Mouse (Mus musculus) embryonic facial prominence, embryonic 11.5 days (tissue): Measurements from ENCODE around the gene Rpl26. TPM values are rescaled to one million over a fixed set of nuclear protein-coding genes. Genes with fewer than 3 reads are reported as not detected.

Source experiments
- ATAC-seq: fragments of 200-750 bp; cut with Nextera tagmentation; replicated peaks from 2 replicates; pipeline ENCODE4 v1.8.0; 2017; ENCODE audit warnings: low read depth; ENCODE audit not compliant: insufficient number of reproducible peaks, low FRiP score, low TSS enrichment
- DNase-seq: peaks from one replicate; pipeline ENCODE4 v3.0.0-alpha.2; 2015; ENCODE audit warnings: low spot score
- H3K27ac ChIP-seq: fragments of 300-500 bp; sonication (generic); replicated peaks from 2 replicates; pipeline ENCODE4 v1.5.1; 2014; ENCODE audit warnings: mild to moderate bottlenecking, low read depth, low read length, control low read depth
- H3K27me3 ChIP-seq: fragments of 300-500 bp; sonication (generic); 2 replicates; pipeline ENCODE4 v1.6.1; 2014; ENCODE audit warnings: mild to moderate bottlenecking, low read length, moderate library complexity, mixed read lengths; ENCODE audit not compliant: control insufficient read depth, insufficient read depth
- H3K36me3 ChIP-seq: fragments of 300-500 bp; sonication (generic); replicated peaks from 2 replicates; pipeline ENCODE4 v1.6.1; 2014; ENCODE audit warnings: low read depth, mild to moderate bottlenecking, low read length, moderate library complexity, mixed read lengths; ENCODE audit not compliant: control insufficient read depth, insufficient read depth
- H3K4me1 ChIP-seq: fragments of 300-500 bp; sonication (generic); 2 replicates; pipeline ENCODE4 v1.6.1; 2014; ENCODE audit warnings: low read length, mixed read lengths; ENCODE audit not compliant: control insufficient read depth, insufficient read depth
- H3K4me2 ChIP-seq: fragments of 300-500 bp; sonication (generic); 2 replicates; pipeline ENCODE4 v1.6.1; 2014; ENCODE audit warnings: low read depth, mild to moderate bottlenecking, control low read depth, low read length, moderate library complexity
- H3K4me3 ChIP-seq: fragments of 300-500 bp; sonication (generic); 2 replicates; pipeline ENCODE4 v1.5.1; 2014; ENCODE audit warnings: low read depth, low read length, control low read depth
- H3K9ac ChIP-seq: fragments of 300-500 bp; sonication (generic); replicated peaks from 2 replicates; pipeline ENCODE4 v1.6.1; 2014; ENCODE audit warnings: mild to moderate bottlenecking, control low read depth, low read length
- H3K9me3 ChIP-seq: fragments of 300-500 bp; sonication (generic); replicated peaks from 2 replicates; pipeline ENCODE4 v1.6.1; 2016; ENCODE audit warnings: mild to moderate bottlenecking, low read length, inconsistent platforms, mixed read lengths; ENCODE audit not compliant: control insufficient read depth
- WGBS: fragments of 180-500 bp; shearing (Covaris S2); extraction: QIAGEN DNeasy Blood & Tissue Kit; methylation state at CpG from one replicate; pipeline ENCODE4 v1.1.7; 2014; 5-methylcytosine and 5-hydroxymethylcytosine counted together
- polyA plus RNA-seq: library from polyadenylated mRNA; unstranded; fragments of >200 nt; fragmentation: Nextera tagmentation; extraction: Ambion mirVana; gene quantifications from 2 replicates; pipeline ENCODE4 v1.2.1, GENCODE M21; 2014

Rpl26 gene
- polyA plus RNA-seq, 1 experiment from 2014 or later, result 978 TPM

GRCm38 (mm10) chr11:68859943-68860593 is 41.3 kb upstream of the Rpl26 start:
- Histone ChIP-seq H3K4me1 (no peaks in the 10 kb centered on the region), H3K27ac (no peak overlapping the region), H3K4me3 (no peak overlapping the region), H3K4me2 (no peak overlapping the region), H3K9ac (no peak overlapping the region), H3K9me3 (no peaks in the 10 kb centered on the region), H3K36me3 (no peaks in the 10 kb centered on the region), H3K27me3 (no peaks in the 10 kb centered on the region)
- ATAC-seq, result no peak
- WGBS, result 78% methylated on average over 8 of the region's 8 CpGs
- no peak for DNase-seq

- WGBS, result 74% methylated on average over 2 of the region's 2 CpGs
- no peaks in the 10 kb centered on the region for H3K9me3 ChIP-seq
Observed at GRCm38 (mm10) chr11:68862260-68862659, 39.1 kb upstream of the Rpl26 start.

DNA sequence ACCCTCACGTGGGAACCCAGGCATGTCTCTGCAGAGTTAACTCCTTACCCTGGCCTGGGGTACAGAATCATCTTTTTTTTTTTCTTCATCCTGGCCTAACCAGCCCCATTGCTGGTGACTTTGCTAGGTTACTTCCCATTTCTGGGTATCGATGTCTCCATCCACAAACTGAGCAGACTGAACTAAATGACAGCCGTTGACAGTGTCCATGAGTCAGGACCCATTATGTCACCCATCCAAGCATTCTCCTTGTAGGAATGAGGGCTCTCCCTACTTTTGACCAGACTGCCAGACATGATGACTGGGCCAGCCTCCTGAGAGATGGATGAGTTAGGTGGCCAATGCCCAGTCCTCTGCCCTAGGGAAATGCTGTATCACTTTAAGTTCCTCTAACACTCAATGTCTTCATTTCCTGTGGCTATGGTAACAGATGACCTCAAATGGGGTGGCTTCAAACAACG is 37.7 kb upstream of the Rpl26 start:
- H3K9me3 ChIP-seq, result no peaks in the 10 kb centered on the region
- no peaks in the 10 kb centered on the region for H3K36me3 ChIP-seq
- no peaks in the 10 kb centered on the region for H3K4me1 ChIP-seq
- no peaks in the 10 kb centered on the region for H3K27me3 ChIP-seq
- no peak overlapping the region for H3K4me3 ChIP-seq
- no peak overlapping the region for H3K4me2 ChIP-seq
- DNase-seq (no peak), ATAC-seq (no peak)
- no peak overlapping the region for H3K9ac ChIP-seq
- H3K27ac ChIP-seq, result no peak overlapping the region
- 76% methylated on average over 4 of the region's 4 CpGs for WGBS

More at GRCm38 (mm10) chr11:68862260-68862659, 39.1 kb upstream of the Rpl26 start:
- Histone ChIP-seq H3K27ac (no peak overlapping the region), H3K27me3 (no peaks in the 10 kb centered on the region), H3K4me1 (no peaks in the 10 kb centered on the region), H3K4me2 (no peak overlapping the region), H3K4me3 (no peak overlapping the region), H3K9ac (no peak overlapping the region), H3K36me3 (no peaks in the 10 kb centered on the region)
- no peak for DNase-seq
- no peak for ATAC-seq

DNA sequence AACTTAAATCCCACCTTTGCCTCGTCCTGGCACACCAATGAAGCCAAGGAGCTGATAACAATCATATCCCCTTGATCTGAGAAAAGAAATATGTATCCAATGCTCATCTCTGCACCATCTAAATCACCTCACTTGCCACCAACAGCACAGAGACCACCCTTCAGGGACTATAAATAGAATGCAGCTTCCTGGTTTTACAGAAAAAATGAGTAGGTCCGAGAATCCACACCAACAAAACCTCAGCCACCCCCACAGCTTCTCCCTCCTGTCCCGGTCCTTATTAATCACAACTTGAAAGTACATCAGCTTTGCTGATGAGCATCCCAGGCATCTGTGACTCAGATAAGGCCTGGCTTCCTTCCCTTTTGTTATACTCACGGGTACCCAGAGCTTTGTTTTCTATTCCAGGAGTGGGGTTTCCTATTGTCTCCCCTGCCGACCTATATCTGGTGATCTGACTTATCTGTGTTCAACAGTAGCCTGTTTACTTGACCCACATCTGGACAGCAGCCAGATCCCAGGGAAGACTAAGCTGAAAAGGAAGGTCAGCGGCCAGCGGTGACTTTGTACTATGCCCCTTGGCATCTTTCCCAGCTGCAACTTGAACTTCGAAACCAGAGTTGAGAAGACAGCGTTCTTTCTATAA is 36.7 kb upstream of the Rpl26 start:
- H3K27ac ChIP-seq, result no peak overlapping the region
- H3K9me3 ChIP-seq, result no peaks in the 10 kb centered on the region
- H3K27me3 ChIP-seq, result no peaks in the 10 kb centered on the region
- WGBS, result 67% methylated on average over 9 of the region's 9 CpGs
- no peak overlapping the region for H3K4me3 ChIP-seq
- no peak for ATAC-seq
- no peak overlapping the region for H3K9ac ChIP-seq
- DNase-seq, result peak; percentile 6
- H3K4me2 ChIP-seq, result no peak overlapping the region
- H3K4me1 ChIP-seq, result no peaks in the 10 kb centered on the region
- no peaks in the 10 kb centered on the region for H3K36me3 ChIP-seq

DNA sequence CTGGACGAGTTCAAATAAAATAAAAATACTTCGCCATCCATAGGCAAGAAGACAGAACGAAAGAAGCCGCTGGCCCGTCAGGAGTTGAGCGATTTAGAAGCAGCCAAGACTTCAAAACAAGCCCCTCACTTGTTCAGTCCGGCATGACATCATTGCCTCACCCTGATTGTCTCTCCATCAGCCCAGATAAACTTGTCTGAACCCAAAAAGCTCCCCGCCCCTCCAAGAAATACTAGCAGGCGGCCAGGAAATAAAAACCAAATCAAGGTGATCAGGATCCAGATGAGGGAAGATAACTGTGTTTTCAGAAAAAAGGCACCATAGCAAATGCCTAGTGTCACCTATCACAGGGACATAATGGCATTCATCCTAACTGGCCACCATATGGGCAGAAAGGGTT is 30.1 kb upstream of the Rpl26 start:
- no peaks in the 10 kb centered on the region for H3K36me3 ChIP-seq
- H3K9ac ChIP-seq, result no peak overlapping the region
- ATAC-seq (no peak), DNase-seq (no peak)
- H3K27ac ChIP-seq, result no peak overlapping the region
- H3K27me3 ChIP-seq, result no peaks in the 10 kb centered on the region
- no peak overlapping the region for H3K4me2 ChIP-seq
- H3K9me3 ChIP-seq, result no peaks in the 10 kb centered on the region
- WGBS, result 83% methylated on average over 9 of the region's 9 CpGs
- no peaks in the 10 kb centered on the region for H3K4me1 ChIP-seq
- no peak overlapping the region for H3K4me3 ChIP-seq

- no peak within 1 kb of the TSS for H3K4me3 ChIP-seq
- H3K4me2 ChIP-seq, result no peak within 1 kb of the TSS
- no peak within 1 kb of the TSS for H3K9ac ChIP-seq
- no peaks in the 10 kb centered on the region for H3K27me3 ChIP-seq
- H3K9me3 ChIP-seq, result no peaks in the 10 kb centered on the region
- no peaks in the 10 kb centered on the region for H3K4me1 ChIP-seq
- ATAC-seq (no peak), DNase-seq (no peak)
- no peaks in the 10 kb centered on the region for H3K36me3 ChIP-seq
- H3K27ac ChIP-seq, result no peak within 1 kb of the TSS
- 68% methylated on average over 6 of the region's 6 CpGs for WGBS
Observed at GRCm38 (mm10) chr11:68871748-68872147, 29.6 kb upstream of the Rpl26 start, which contains the start of gene Ndel1. Gene Ndel1, minus strand, starts transcription at chr11:68871858.

GRCm38 (mm10) chr11:68874841-68875240 is 26.5 kb upstream of the Rpl26 start:
- Histone ChIP-seq H3K36me3 (no peaks in the 10 kb centered on the region), H3K27me3 (no peaks in the 10 kb centered on the region), H3K9ac (no peak overlapping the region), H3K4me3 (no peak overlapping the region), H3K4me1 (no peaks in the 10 kb centered on the region), H3K9me3 (no peaks in the 10 kb centered on the region), H3K4me2 (no peak overlapping the region), H3K27ac (no peak overlapping the region)
- ATAC-seq (no peak), DNase-seq (peak; percentile 86)
- 0% methylated on average over 2 of the region's 2 CpGs for WGBS

DNA sequence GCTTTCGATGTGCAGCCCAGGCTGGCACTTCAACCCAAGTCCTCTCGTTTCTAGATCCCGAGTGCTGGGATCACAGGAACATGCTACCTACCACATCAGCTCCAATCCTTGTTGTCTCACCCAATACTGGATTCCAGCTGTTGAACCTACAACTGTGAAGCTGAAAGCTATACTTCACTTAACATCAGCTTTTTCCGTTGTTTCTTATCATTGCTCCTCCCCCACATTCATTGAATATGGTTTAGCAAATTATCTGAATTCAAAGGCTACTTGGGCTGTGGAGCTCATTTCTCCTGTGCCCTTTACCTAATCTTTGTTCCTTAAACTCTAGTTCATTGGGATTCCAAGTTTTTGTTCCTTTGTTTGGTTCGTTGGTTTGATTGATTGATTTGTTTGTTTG is 22.6 kb upstream of the Rpl26 start:
- H3K27ac ChIP-seq, result no peak overlapping the region
- no peaks in the 10 kb centered on the region for H3K4me1 ChIP-seq
- ATAC-seq (no peak), DNase-seq (no peak)
- no peaks in the 10 kb centered on the region for H3K9me3 ChIP-seq
- no peaks in the 10 kb centered on the region for H3K36me3 ChIP-seq
- no peak overlapping the region for H3K9ac ChIP-seq
- H3K4me2 ChIP-seq, result no peak overlapping the region
- 86% methylated on average over 5 of the region's 5 CpGs for whole genome bisulfite sequencing
- no peak overlapping the region for H3K4me3 ChIP-seq
- H3K27me3 ChIP-seq, result no peaks in the 10 kb centered on the region
